8 mouse cellular contexts compared by ENCODE assay signal in the genomic region with DNA sequence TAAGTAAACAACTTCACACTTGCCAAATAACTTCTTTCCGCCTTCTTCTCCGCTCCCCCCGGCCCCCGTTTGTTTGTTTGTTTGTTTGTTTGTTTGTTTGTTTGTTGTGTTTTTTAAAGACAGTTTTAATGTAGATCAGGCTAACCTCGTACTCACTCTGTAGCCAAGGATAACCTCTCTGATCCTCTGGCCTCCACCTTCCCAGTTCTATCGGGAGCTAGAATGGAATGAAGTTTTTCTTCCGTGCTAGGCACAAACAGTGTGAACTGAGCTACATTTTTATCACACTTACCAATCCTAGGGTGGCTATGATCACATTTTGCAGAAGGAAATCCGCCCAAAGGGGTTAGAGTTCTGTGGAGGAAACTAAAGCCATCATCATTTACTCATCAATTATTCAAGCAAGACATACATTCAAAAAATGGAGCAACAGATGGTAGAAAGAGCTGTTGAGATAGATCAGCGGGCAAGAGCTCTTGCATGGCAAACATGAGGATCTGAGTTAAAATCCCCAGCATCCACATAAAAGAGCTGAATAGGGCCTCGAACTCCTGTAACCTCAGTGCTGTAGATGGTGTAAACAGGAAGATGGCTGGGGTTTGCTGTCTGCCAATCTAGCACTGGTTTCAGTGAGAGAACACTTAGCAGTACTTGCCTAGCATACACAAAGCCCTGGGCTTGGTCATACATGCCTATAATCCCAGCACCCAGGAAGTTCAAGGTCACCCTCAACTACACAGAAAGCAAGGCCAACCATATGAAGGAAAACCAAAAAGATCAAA. TPM values are rescaled to one million over a fixed set of nuclear protein-coding genes. Genes with fewer than 3 reads are reported as not detected.
A peak's percentile ranks its signal among the peaks of the same experiment; 100 is the strongest.
DNase-seq lines count a peak whose midpoint lies in the region; ATAC-seq and TF ChIP-seq lines count a peak whose summit lies in the region.

No protein-coding gene starts in this region.

- ATAC-seq in G1E (ENCODE audit: extremely low read depth, insufficient number of reproducible peaks, low FRiP score, poor library complexity, severe bottlenecking) = no peak
- peak; percentile 13; the same call in 1 of the 2 replicates for ATAC-seq in forebrain, embryonic 16.5 days
- no peak for ATAC-seq in liver, embryonic 16.5 days (ENCODE audit: low read depth)

- no peak overlapping the region for H3K9ac ChIP-seq in heart, adult 2 months (ENCODE audit: low read depth, low read length)
- no peak overlapping the region for H3K9ac ChIP-seq in forebrain, embryonic 16.5 days (replicated peaks; ENCODE audit: low read depth, low read length)
- H3K9ac ChIP-seq in liver, embryonic 16.5 days (ENCODE audit: low read depth, low read length) = peak overlapping the region; percentile 35

- no peaks in the 10 kb centered on the region; the same call in 1 of the 2 replicates for H3K36me3 ChIP-seq in heart, adult 2 months (ENCODE audit: control insufficient read depth, insufficient read depth, low read length)
- peaks cover 29% of the 10 kb centered on the region for H3K36me3 ChIP-seq in G1E (replicated peaks)
- H3K36me3 ChIP-seq in forebrain, embryonic 16.5 days (ENCODE audit: control insufficient read depth, insufficient read depth) = no peaks in the 10 kb centered on the region
- H3K36me3 ChIP-seq in liver, embryonic 16.5 days (ENCODE audit: control insufficient read depth, insufficient read depth) = 0 out of 2 replicates have a peak, but pooled peaks cover 7% of the 10 kb centered on the region

- DNase-seq in heart, adult 2 months = no peak
- no peak for DNase-seq in heart, adult 8-10 months (ENCODE audit: low spot score)
- DNase-seq in G1E (ENCODE audit: low spot score) = no peak
- no peak for DNase-seq in left cerebral cortex, adult 9 months (ENCODE audit: low spot score in 2 of 2)
- no peak for DNase-seq in left cerebral cortex, adult 11 months (ENCODE audit: low spot score)
- no peak for DNase-seq in adrenal gland, adult 18-20 months (ENCODE audit: low spot score in 2 of 2)

- 44% methylated on average over 10 of the region's 10 CpGs for WGBS in heart, adult 2 months
- WGBS in forebrain, embryonic 16.5 days = 45% methylated on average over 10 of the region's 10 CpGs
- 35% methylated on average over 10 of the region's 10 CpGs for WGBS in liver, embryonic 16.5 days (ENCODE audit: insufficient replicate concordance)

- intact Hi-C loops in heart, adult 2 months (cut with DNase I) = loop anchor here (2.0 kb wide), 2 partner anchors 32 to 38 kb away; a partner anchor contains a TSS

- H3K4me1 ChIP-seq in heart, adult 2 months (ENCODE audit: control insufficient read depth, insufficient read depth, low read length) = no peaks in the 10 kb centered on the region; the same call in none of the 2 replicates
- peaks cover 46% of the 10 kb centered on the region for H3K4me1 ChIP-seq in G1E (ENCODE audit: insufficient read depth, low read depth, low read length)
- H3K4me1 ChIP-seq in forebrain, embryonic 16.5 days (replicated peaks; ENCODE audit: control insufficient read depth, insufficient read depth, low read length) = peaks cover 4% of the 10 kb centered on the region
- H3K4me1 ChIP-seq in liver, embryonic 16.5 days (ENCODE audit: control insufficient read depth, low read depth, low read length) = peaks cover 32% of the 10 kb centered on the region

- TF ChIP-seq CTCF in heart, adult 2 months (IDR thresholded peaks at IDR 0.05) = no peak
- TF ChIP-seq CTCF in G1E (IDR thresholded peaks at IDR 0.05; ENCODE audit: low read depth, low read length) = no peak

- TF ChIP-seq POLR2A in heart, adult 2 months (IDR thresholded peaks at IDR 0.05; ENCODE audit: insufficient read depth, low read depth, low read length) = no peak

- H3K9me3 ChIP-seq in G1E (replicated peaks) = no peaks in the 10 kb centered on the region
- H3K9me3 ChIP-seq in forebrain, embryonic 16.5 days (ENCODE audit: control insufficient read depth, low read length) = no peaks in the 10 kb centered on the region
- H3K9me3 ChIP-seq in liver, embryonic 16.5 days (replicated peaks; ENCODE audit: control insufficient read depth, low read length) = no peaks in the 10 kb centered on the region

- no peaks in the 10 kb centered on the region for H3K27me3 ChIP-seq in heart, adult 2 months (ENCODE audit: control insufficient read depth, insufficient read depth, low read length)
- no peaks in the 10 kb centered on the region for H3K27me3 ChIP-seq in G1E (ENCODE audit: insufficient read depth, low read length)
- H3K27me3 ChIP-seq in forebrain, embryonic 16.5 days (replicated peaks; ENCODE audit: control insufficient read depth, insufficient read depth, low read length) = no peaks in the 10 kb centered on the region
- H3K27me3 ChIP-seq in liver, embryonic 16.5 days (ENCODE audit: control insufficient read depth, insufficient read depth, low read depth, low read length) = no peaks in the 10 kb centered on the region

- H3K27ac ChIP-seq in heart, adult 2 months = peak overlapping the region; percentile 70
- no peak overlapping the region for H3K27ac ChIP-seq in forebrain, embryonic 16.5 days (ENCODE audit: low read length)
- H3K27ac ChIP-seq in liver, embryonic 16.5 days (ENCODE audit: low read length) = peak overlapping the region; percentile 66

- peaks cover 1% of the 10 kb centered on the region; the same call in 1 of the 2 replicates for H3K79me2 ChIP-seq in heart, adult 2 months (replicated peaks; ENCODE audit: control insufficient read depth, insufficient read depth, low read length)

- TF ChIP-seq EP300 in heart, adult 2 months (IDR thresholded peaks at IDR 0.05; ENCODE audit: insufficient read depth, low read depth, low read length) = no peak

- no peak overlapping the region for H3K4me3 ChIP-seq in heart, adult 2 months
- H3K4me3 ChIP-seq in G1E (ENCODE audit: low read depth, low read length) = peak overlapping the region; percentile 89
- H3K4me3 ChIP-seq in forebrain, embryonic 16.5 days (replicated peaks; ENCODE audit: low read length) = peak overlapping the region; percentile 89
- peak overlapping the region; percentile 31 for H3K4me3 ChIP-seq in liver, embryonic 16.5 days (ENCODE audit: low read depth, low read length)

- H3K4me2 ChIP-seq in forebrain, embryonic 16.5 days (ENCODE audit: low read length) = peak overlapping the region; percentile 84
- peak overlapping the region; percentile 50 for H3K4me2 ChIP-seq in liver, embryonic 16.5 days (ENCODE audit: low read depth, low read length)

RNA-seq across cellular contexts. Expression of a gene that starts 0.7 kb away (rescaled TPM):
- 100 to 1,000 TPM; 136 to 182 TPM for total RNA-seq in heart, adult 2 months (2021)
- polyA plus RNA-seq in heart, adult 2 months (2012; rRNA removed) = 146 and 147 TPM in 2 replicates
- total RNA-seq in heart, adult 8-10 months (2022) = 100 to 1,000 TPM; 126 to 160 (median 136) TPM
- total RNA-seq in G1E (2014; fragmentation: Nextera tagmentation) = 102 and 120 TPM in 2 replicates
- 71.8 and 75.3 TPM in 2 replicates for total RNA-seq in G1E (2017)
- 19.0 and 33.3 TPM in 2 replicates for polyA plus RNA-seq in G1E (2012)
- 73.0 and 77.8 TPM in 2 replicates for polyA plus RNA-seq in forebrain, embryonic 16.5 days (2015; fragmentation: Nextera tagmentation; extraction: Ambion mirVana)
- polyA plus RNA-seq in liver, embryonic 16.5 days (2015; fragmentation: Nextera tagmentation; extraction: Ambion mirVana) = 256 and 281 TPM in 2 replicates
- 100 to 1,000 TPM; 122 to 124 TPM for total RNA-seq in adrenal gland, adult 18-20 months (2021)

RNA-seq across cellular contexts. Expression of a gene that starts 32.5 kb away (rescaled TPM):
- total RNA-seq in heart, adult 2 months (2021) = 10 to 100 TPM; 87.9 to 89.9 TPM
- polyA plus RNA-seq in heart, adult 2 months (2012; rRNA removed) = 36.2 and 51.2 TPM in 2 replicates
- 10 to 100 TPM; 76.0 to 96.9 (median 84.0) TPM for total RNA-seq in heart, adult 8-10 months (2022)
- total RNA-seq in G1E (2014; fragmentation: Nextera tagmentation) (329 and 356 TPM in 2 replicates), G1E (2017) (284 and 397 TPM in 2 replicates)
- polyA plus RNA-seq in G1E (2012) = 1,176 and 1,322 TPM in 2 replicates
- polyA plus RNA-seq in forebrain, embryonic 16.5 days (2015; fragmentation: Nextera tagmentation; extraction: Ambion mirVana) = 255 and 258 TPM in 2 replicates
- polyA plus RNA-seq in liver, embryonic 16.5 days (2015; fragmentation: Nextera tagmentation; extraction: Ambion mirVana) = 121 and 124 TPM in 2 replicates
- 100 to 1,000 TPM; 169 to 184 TPM for total RNA-seq in adrenal gland, adult 18-20 months (2021)

RNA-seq across cellular contexts. Expression of a gene that starts 41.2 kb away (rescaled TPM):
- 100 to 1,000 TPM; 238 to 272 TPM for total RNA-seq in heart, adult 2 months (2021)
- 388 and 477 TPM in 2 replicates for polyA plus RNA-seq in heart, adult 2 months (2012; rRNA removed)
- total RNA-seq in heart, adult 8-10 months (2022) = 100 to 1,000 TPM; 248 to 275 (median 267) TPM
- total RNA-seq in G1E (2014; fragmentation: Nextera tagmentation) = 71.0 and 71.4 TPM in 2 replicates
- total RNA-seq in G1E (2017) = 23.1 and 25.8 TPM in 2 replicates
- 130 and 155 TPM in 2 replicates for polyA plus RNA-seq in G1E (2012)
- polyA plus RNA-seq in forebrain, embryonic 16.5 days (2015; fragmentation: Nextera tagmentation; extraction: Ambion mirVana) = 411 and 469 TPM in 2 replicates
- polyA plus RNA-seq in liver, embryonic 16.5 days (2015; fragmentation: Nextera tagmentation; extraction: Ambion mirVana) = 107 and 115 TPM in 2 replicates
- 100 to 1,000 TPM; 208 to 255 TPM for total RNA-seq in adrenal gland, adult 18-20 months (2021)
